Mouse (Mus musculus) brain, embryonic 18.5 days (tissue): ENCODE data around the gene Ear10.
"Not testable (repeated sequence)": the region's sequence is repeated elsewhere in the genome, so short reads cannot be mapped to it uniquely, and the experiment has no call there.

Source experiments
- DNase-seq: peaks from one replicate; pipeline ENCODE4 v3.0.0-alpha.2; 2012; ENCODE audit warnings: low read depth, low spot score

Ear10 gene

DNA sequence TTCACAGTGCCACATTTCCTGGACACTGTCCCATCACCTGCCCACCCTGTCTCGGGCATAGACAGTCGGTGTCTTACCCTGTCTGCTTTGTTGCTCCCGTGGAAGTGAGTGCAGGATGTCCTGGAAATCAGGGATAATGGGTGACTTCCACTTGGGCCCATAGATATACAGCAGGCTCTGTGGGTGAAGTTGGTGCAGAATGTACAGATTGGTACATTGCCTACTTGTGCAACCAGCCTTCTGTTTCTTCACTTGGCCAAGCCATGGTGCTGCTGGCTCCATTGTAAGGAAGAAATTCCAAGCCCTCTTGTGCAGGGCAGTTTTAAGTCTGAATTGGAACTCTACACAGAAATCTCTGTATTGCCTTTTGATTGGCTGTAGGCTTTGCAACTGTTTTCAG lies at the start of gene Ear10:
Ear10 (minus strand) TSS at position 101 of the 400 bp plus-strand sequence.
- not testable (repeated sequence) for DNase-seq

DNA sequence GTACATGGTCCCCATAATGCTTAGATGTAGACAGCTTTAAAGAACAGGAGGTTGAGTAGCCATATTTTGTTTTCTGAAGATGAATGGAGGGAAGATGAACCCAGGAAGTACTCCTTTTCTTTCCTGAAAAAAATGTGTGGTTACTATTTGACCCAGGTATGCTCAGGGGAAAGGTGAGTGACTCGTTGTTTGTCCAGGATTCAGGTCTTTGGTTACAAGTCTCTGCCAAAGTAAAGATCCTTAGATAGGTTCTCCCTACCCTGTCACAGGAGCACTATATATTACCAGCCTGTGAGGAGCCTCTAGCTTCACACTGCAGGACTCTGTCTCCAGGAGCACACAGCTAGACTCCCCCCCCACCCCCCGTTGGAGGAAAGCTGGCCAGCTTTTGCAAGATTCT lies 33.4 kb upstream of the Ear10 start, which contains the start of gene Ang5:
Ang5 (plus strand) TSS at position 301 of the 400 bp plus-strand sequence.
- not testable (repeated sequence) for DNase-seq

GRCm38 (mm10) chr14:43955074-43955473 lies 31.7 kb upstream of the Ear10 start:
- DNase-seq: not testable (repeated sequence)

DNA sequence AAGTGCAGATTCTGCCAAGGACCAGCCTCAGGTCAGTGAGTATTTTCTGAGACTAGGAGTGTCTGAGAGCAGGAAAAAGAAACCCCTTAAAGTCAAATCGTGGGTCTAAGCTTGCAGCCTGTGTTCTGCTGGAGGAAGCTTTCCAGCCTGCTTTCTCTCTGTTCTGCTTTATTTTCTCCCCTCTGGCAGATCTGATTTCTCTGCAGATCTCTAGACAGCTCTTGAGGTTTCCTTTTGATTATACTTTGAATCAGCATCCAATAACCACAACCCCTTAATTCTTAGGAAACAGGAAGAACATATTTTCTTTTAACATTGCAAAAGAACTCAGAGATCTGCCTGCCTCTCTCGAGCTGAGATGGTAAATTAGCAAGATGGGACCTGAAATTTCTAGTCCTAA lies 30.0 kb upstream of the Ear10 start:
- not testable (repeated sequence) for DNase-seq

- DNase-seq: not testable (repeated sequence)
Observed at GRCm38 (mm10) chr14:43933399-43933798, 10.0 kb upstream of the Ear10 start.

DNA sequence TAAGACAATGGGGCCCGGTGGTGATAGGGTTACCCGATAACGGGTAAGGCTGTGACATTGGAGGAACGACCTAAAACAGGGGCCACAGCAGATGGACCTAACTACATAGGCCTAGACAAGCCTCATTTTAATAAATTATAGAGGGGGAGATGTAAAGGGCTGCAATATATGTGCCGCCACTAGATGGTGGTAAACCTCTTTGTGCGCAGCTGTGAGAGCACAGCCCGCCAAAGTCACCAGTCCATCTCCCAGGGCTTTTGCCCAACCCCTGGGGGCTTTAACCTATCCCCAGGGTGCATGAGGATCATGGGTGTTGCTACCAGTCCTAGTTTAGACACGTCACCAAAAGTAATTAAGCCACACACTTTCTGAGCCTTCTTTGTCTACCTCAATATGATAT lies 9.6 kb upstream of the Ear10 start:
- DNase-seq: not testable (repeated sequence)

GRCm38 (mm10) chr14:43925404-43925950 lies 2.1 kb upstream of the Ear10 start:
- DNase-seq: peak; percentile 3

DNA sequence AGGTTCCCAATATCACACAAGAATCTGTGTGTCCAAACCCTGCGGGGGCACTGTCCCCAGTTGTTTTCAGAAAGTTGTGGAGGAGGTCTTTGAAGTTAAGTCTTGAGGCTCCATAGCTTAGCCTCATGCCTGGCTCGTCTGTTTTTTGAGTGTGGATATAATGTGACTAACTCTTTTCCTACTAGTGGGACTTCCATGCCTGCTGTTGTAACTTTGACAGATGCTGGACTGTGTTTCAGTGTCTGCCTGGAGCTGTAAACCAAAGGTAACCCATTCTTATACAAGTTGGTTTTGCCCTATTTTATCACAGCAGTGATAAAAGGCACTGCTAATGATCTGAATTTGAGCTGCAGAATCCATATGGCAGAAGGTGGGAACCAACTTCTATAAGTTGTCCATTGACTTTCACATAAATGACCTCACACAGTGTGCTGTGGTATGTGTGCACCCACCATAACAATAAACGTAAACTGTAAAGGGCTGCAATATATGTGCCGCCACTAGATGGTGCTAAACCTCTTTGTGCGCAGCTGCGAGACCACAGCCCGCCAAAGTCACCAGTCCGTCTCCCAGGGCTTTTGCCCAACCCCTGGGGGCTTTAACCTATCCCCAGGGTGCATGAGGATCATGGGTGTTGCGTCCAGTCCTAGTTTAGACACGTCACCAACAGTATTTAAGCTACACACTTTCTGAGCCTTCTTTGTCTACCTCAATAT lies 1.5 kb upstream of the Ear10 start, which contains the start of gene Gm8113:
Gm8113 (plus strand) TSS at position 703 of the 716 bp plus-strand sequence.
- DNase-seq: peak; percentile 28

DNA sequence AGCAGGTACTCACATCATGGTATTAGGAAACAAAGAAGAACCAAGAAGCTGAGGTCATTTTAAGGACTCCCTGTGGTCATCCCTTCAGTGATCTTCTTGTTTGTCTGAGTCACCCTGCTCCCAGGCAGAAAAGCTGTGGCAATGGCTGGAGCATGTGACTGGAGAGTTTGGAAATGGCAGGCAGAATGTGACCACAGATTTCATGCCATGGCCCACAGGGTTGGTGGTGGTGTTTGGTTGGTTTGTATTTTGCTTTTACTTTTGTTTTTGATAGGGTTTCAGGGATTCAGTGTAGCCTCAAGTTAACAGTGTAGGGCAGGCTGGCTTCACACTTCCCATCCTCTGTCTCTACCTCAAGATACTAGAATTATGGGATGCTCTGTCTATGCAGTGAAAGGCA lies 5.1 kb downstream of the Ear10 start:
- not testable (repeated sequence) for DNase-seq

GRCm38 (mm10) chr14:43898577-43898976 lies 24.8 kb downstream of the Ear10 start:
- not testable (repeated sequence) for DNase-seq

DNA sequence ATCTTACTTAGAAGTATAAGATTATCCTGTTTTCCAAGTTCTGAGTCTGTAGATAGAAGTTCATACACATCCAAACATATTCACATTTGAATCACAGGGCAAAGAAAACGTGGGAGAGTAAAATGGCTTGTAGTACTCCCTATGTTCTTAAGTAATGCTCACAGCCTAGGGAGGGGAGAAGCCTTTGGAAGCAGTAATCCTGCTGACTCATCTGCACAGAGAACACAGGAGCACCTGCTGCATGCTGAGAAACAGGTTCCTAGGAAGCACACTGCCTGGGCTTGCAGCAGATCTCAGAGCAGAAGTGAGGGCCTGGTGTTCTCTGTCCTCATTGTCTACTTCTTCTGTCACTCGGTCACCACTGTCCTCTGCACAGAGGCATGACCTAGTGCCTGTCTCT lies 28.0 kb downstream of the Ear10 start:
- DNase-seq: not testable (repeated sequence)

GRCm38 (mm10) chr14:43891288-43891687 lies 32.1 kb downstream of the Ear10 start:
- not testable (repeated sequence) for DNase-seq

- not testable (repeated sequence) for DNase-seq
Observed at GRCm38 (mm10) chr14:43886235-43886634, 37.1 kb downstream of the Ear10 start.

DNA sequence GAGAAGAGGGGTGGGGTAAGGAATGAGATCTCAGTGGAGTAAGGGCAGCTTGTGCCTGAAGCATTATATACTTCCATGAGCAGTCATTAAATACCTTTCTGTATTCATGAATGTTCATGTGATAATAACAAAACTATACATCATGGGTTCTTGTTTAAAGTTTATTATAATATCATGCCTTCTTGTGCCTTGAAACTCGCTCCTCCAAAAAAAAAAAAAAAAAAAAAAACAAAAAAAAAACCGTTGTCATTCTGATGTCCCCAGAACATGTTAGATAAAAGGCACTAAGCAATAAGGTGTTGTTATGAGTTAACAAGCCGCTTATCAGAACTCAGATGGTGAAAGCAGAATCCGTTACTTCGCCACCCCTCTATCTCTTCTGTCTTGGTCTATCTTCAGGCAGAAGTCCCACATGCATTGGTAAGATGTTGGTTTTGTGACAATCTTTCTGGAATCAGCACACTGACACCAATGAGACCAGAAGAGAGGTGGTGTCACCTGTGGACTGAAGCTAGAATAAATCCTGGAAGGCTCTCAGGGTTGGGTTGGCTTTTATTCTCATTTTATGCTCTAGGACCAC lies 43.3 kb downstream of the Ear10 start:
- DNase-seq: not testable (repeated sequence)

DNA sequence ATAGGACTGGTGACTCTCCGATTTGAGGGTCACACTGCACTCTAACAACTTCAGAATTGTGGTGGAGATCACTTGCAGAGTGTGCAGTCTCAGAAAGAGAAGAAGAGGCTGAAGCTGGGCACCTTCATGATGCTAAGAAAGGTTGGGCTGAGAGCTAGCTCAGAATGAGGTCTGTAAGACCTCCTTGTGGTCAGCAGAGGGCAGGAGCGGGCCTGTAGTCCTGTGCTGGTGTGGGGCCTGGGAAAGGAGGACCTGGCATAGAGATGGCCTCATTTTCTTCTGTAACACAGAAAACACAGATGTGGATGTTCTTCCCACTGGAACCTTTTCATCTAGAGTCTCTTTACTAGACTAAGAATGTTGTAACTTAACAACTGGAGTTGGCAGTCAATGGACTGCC lies 45.6 kb downstream of the Ear10 start:
- DNase-seq: not testable (repeated sequence)

DNA sequence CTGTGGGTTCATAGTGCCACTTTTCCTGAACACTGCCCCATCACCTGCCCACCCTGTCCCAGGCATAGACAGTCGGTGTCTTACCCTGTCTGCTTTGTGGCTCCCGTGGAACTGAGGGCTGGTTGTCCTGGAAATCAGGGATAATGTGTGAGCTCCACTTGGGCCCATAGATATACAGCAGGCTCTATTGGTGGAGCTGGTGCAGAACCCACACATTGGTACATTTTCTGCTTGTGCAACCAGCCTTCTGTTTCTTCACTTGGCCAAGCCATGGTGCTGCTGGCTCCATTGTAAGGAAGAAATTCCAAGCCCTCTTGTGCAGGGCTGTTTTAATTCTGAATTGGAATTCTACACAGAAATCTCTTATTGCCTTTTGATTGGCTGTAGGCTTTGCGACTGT lies 47.9 kb downstream of the Ear10 start, which contains the start of gene Ear1:
Ear1 (minus strand) TSS at position 101 of the 400 bp plus-strand sequence.
- not testable (repeated sequence) for DNase-seq

DNA sequence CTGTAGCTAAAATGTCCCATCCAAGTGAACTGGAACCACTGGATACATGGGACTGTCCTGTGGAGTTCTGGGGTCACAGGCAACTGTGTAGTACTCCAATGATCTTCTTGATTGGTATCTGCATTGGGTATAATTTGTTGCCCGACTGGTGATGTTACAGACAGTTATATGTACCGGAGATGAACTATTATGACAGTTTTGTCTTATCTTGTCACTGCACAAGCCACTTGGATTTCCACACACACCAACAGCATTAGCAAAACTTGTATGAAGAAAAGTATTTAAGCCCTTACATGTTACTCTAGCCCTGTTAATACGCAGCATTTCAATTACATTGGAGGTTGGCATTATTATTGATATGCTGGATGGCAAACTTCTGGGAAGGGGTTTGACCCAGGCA lies 48.5 kb downstream of the Ear10 start:
- not testable (repeated sequence) for DNase-seq
